Mouse (Mus musculus) heart, adult 2 months (tissue): Measurements from ENCODE around the gene Rora. TPM values are rescaled to one million over a fixed set of nuclear protein-coding genes. Genes with fewer than 3 reads are reported as not detected.

Experiments
- DNase-seq, 2 experiments: peaks; one replicate each; pipeline ENCODE4 v3.0.0; 2021
- H3K27ac ChIP-seq: fragments of 200-600 bp; 2 replicates; pipeline ENCODE4 v1.8.1; 2022
- H3K27me3 ChIP-seq: fragments of 200-500 bp; 2 replicates; pipeline ENCODE4 v1.6.1; 2012; ENCODE audit warnings: mild to moderate bottlenecking, low read length, inconsistent platforms, mixed read lengths; ENCODE audit not compliant: control insufficient read depth, insufficient read depth
- H3K36me3 ChIP-seq: fragments of 200-500 bp; 2 replicates; pipeline ENCODE4 v1.6.1; 2012; ENCODE audit warnings: low read length, inconsistent platforms; ENCODE audit not compliant: control insufficient read depth, insufficient read depth
- H3K4me1 ChIP-seq: fragments of 200-500 bp; 2 replicates; pipeline ENCODE4 v1.6.1; 2011; ENCODE audit warnings: low read length; ENCODE audit not compliant: control insufficient read depth, insufficient read depth
- H3K4me3 ChIP-seq: fragments of 200-600 bp; 2 replicates; pipeline ENCODE4 v1.8.1; 2022
- H3K79me2 ChIP-seq: fragments of 200-500 bp; replicated peaks from 2 replicates; pipeline ENCODE4 v1.6.1; 2012; ENCODE audit warnings: mild to moderate bottlenecking, inconsistent platforms, low read length, moderate library complexity, mixed read lengths; ENCODE audit not compliant: control insufficient read depth, insufficient read depth
- H3K9ac ChIP-seq: fragments of 200-500 bp; 2 replicates; pipeline ENCODE4 v1.6.1; 2012; ENCODE audit warnings: low read depth, mild to moderate bottlenecking, control low read depth, inconsistent platforms, low read length, mixed read lengths
- CTCF ChIP-seq: fragments of 200-600 bp; IDR thresholded peaks from 2 replicates; pipeline ENCODE4 v1.8.1; 2022; ENCODE audit warnings: antibody characterized with exemption, mild to moderate bottlenecking, moderate library complexity
- EP300 ChIP-seq: fragments of 200-500 bp; IDR thresholded peaks from 2 replicates; pipeline ENCODE4 v1.6.1; 2011; ENCODE audit warnings: low read depth, low read length, control low read depth; ENCODE audit not compliant: insufficient read depth
- POLR2A ChIP-seq: fragments of 200-500 bp; IDR thresholded peaks from 2 replicates; pipeline ENCODE4 v1.6.1; 2011; ENCODE audit warnings: mild to moderate bottlenecking, low read depth, low read length, control low read depth; ENCODE audit not compliant: insufficient read depth
- WGBS: fragments of 180-500 bp; shearing (Covaris S2); methylation state at CpG from one replicate; pipeline ENCODE4 v1.1.7; 2018; 5-methylcytosine and 5-hydroxymethylcytosine counted together
- intact Hi-C: fragments of 180-260 bp; cut with DNase I; formaldehyde crosslinking; loops from one replicate; pipeline ENCODE4 v1.15.1; 2025
- polyA plus RNA-seq: library from polyadenylated mRNA; depleted of rRNA; stranded (reverse); fragments of >200 nt; gene quantifications from 2 replicates; pipeline ENCODE4 v1.2.3, GENCODE M21; 2012
- total RNA-seq, 2 experiments: library from RNA; stranded (reverse); gene quantifications; 2 replicates each; pipeline ENCODE4 v1.2.3; 2021

Rora gene
- total and polyA plus RNA-seq, 3 experiments: 6.7 to 28.9 (median 21.6) TPM

DNA sequence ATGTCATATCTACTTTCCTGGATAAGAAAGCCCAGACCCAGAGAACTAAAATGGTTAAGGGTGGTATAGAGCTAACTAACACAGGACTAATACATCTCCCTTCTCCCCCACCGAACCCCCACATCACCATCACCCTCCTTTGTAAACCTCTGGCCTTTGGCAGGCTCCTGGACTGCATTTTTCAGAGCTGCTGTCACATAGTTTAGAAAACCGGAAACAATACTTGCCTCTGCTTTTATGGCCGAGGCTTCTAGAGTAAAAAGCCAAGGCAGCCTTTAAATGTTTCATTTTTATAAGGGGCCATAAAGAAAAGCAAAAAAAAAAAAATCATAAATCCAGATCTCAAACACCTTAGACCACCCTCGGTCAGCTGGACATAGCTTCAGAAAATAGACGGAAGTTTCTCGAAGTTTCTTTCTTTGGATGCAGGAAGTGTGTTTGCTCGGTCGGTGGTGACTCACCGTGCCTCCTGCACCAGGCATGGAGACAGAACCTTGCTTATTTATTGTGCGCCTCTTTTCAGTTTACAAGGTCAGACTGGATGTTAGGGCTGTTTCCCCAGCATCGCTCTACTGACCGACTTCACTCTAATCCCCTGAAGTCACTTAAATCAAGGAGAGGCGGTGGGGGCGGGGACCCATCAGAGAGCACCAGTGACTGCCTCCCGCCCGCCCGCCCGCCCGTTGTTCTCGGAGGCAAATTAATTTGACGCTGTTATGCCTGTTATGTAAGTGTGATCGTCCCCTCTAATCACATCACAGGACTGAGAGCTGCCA is 471.6 kb downstream of the Rora start:
- no peaks in the 10 kb centered on the region for H3K27me3 ChIP-seq
- H3K79me2 ChIP-seq: no peaks in the 10 kb centered on the region
- TF ChIP-seq POLR2A (peak; percentile 55; the same call in 1 of the 2 replicates), EP300 (0 out of 2 replicates have a peak, but pooled peaks have one; percentile 38), CTCF (no peak)
- peak overlapping the region; percentile 91 for H3K27ac ChIP-seq
- peaks cover 13% of the 10 kb centered on the region for H3K4me1 ChIP-seq
- DNase-seq: peak; percentile 75 to 79
- H3K9ac ChIP-seq: peak overlapping the region; percentile 62
- WGBS: 2% methylated on average over 22 of the region's 22 CpGs
- H3K36me3 ChIP-seq: peaks cover 3% of the 10 kb centered on the region
- peak overlapping the region; percentile 46 for H3K4me3 ChIP-seq
- intact Hi-C loops: loop anchor here (5.0 kb wide), 1 partner anchor 167 kb away; no protein-coding TSS in a partner anchor

DNA sequence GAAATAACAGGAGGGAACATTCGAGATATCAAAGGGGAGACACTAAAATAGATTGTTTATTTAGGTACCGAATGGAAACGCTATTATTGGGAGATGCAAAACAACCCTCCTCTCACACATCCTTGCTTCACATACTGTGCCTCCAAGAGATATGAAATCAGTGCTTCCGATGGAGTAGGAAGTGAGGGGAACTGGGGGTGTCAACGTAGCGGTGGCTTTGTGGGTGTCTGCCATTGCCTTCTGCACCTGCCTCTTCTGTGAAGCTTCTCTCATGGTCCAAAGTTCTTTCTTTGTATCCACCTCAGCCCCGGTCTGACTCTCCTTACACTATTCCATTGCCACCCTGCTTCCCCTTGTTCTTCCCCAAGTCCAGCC is 472.2 kb downstream of the Rora start:
- WGBS: 10% methylated on average over 7 of the region's 7 CpGs
- H3K79me2 ChIP-seq: no peaks in the 10 kb centered on the region
- H3K4me1 ChIP-seq: peaks cover 13% of the 10 kb centered on the region
- peak overlapping the region; percentile 40 for H3K9ac ChIP-seq
- H3K4me3 ChIP-seq: peak overlapping the region; percentile 46
- DNase-seq: peak in 1 of 2 experiments; percentile 47
- peak overlapping the region; percentile 91 for H3K27ac ChIP-seq
- intact Hi-C loops: loop anchor here (5.0 kb wide), 1 partner anchor 167 kb away; no protein-coding TSS in a partner anchor
- H3K36me3 ChIP-seq: peaks cover 3% of the 10 kb centered on the region
- H3K27me3 ChIP-seq: no peaks in the 10 kb centered on the region
- TF ChIP-seq CTCF (no peak), POLR2A (no peak), EP300 (0 out of 2 replicates have a peak, but pooled peaks have one; percentile 49)

DNA sequence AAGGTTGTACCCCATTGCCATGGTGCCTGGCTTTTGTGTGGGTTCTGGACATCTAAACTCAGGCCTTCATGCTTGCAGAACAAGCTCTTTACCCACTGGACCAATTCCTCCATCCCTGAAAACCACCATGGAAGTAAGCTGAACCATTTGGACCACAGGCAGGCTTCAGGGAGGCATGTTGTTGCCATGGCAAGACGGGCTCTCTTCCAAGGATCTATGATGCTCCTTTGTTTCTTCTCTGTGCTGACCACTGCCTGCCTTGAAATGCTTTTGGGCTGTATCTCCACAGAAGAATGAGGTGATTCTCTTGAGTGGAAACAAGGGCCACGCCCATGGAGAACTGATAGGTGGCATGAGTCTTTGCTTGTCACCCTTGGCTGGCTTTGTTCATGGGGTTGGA is 473.0 kb downstream of the Rora start:
- H3K36me3 ChIP-seq: peaks cover 3% of the 10 kb centered on the region
- TF ChIP-seq CTCF (no peak), EP300 (no peak), POLR2A (no peak)
- no peak for DNase-seq
- no peaks in the 10 kb centered on the region for H3K27me3 ChIP-seq
- no peaks in the 10 kb centered on the region for H3K79me2 ChIP-seq
- H3K4me3 ChIP-seq: no peak overlapping the region
- no peak overlapping the region for H3K9ac ChIP-seq
- 98% methylated on average over 2 of the region's 2 CpGs for WGBS
- H3K27ac ChIP-seq: 0 out of 2 replicates have a peak overlapping the region, but pooled peaks have one; percentile 26
- intact Hi-C loops: loop anchor here (5.0 kb wide), 1 partner anchor 166 kb away; no protein-coding TSS in a partner anchor
- peaks cover 11% of the 10 kb centered on the region for H3K4me1 ChIP-seq

DNA sequence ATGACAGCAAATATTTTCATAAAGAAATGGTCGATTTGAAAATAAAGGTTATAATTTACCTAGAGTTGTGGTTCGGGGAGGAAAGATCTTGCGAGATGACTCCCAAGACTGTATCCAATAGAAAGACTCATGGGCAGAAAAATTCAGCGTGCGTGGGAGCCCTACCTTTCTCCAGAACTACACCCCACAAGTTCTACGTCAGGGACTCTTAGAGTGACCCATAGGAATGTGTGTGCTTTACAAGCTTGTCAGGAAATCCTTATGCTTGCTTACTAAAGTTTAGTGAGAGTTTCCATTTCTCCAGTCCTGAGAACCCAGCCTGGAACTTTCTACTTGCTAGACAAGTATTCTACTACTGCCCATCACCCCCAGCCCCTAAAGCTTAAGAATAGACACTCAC is 474.7 kb downstream of the Rora start:
- no peak for TF ChIP-seq CTCF
- no peak for TF ChIP-seq POLR2A
- no peak for TF ChIP-seq EP300

DNA sequence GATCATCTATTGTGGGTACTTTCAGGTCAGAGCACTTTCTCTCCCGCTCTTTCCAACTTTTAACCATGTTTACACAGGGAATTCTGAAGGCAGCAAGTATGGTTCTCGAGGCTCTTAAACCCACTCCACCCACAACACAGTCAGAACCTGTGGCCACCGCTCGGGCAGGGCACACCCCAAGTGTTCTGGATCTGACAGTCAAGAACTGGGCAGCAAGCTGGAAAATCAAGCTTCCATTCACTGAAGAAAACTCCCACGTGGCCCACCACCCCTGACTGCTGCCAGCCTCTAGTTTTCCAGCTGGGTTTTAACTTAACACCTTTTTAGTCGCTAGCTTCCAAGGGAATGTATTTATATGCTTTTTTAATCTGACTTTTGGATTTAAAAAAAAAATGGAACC is 479.4 kb downstream of the Rora start:
- intact Hi-C loops: no loop called here
- H3K9ac ChIP-seq: no peak overlapping the region
- H3K27me3 ChIP-seq: no peaks in the 10 kb centered on the region
- H3K27ac ChIP-seq: no peak overlapping the region
- H3K4me3 ChIP-seq: no peak overlapping the region
- no peaks in the 10 kb centered on the region for H3K36me3 ChIP-seq
- H3K4me1 ChIP-seq: peaks cover 3% of the 10 kb centered on the region
- TF ChIP-seq EP300 (no peak), CTCF (no peak), POLR2A (no peak)
- WGBS: 63% methylated on average over 6 of the region's 6 CpGs
- no peak for DNase-seq
- no peaks in the 10 kb centered on the region for H3K79me2 ChIP-seq

More for the DNA sequence above, 474.7 kb downstream of the Rora start:
- DNase-seq: no peak
- peaks cover 3% of the 10 kb centered on the region for H3K36me3 ChIP-seq
- no peaks in the 10 kb centered on the region for H3K79me2 ChIP-seq
- no peak overlapping the region for H3K9ac ChIP-seq
- no peaks in the 10 kb centered on the region for H3K27me3 ChIP-seq
- WGBS: 89% methylated on average over 6 of the region's 6 CpGs
- no peak overlapping the region for H3K4me3 ChIP-seq
- H3K4me1 ChIP-seq: peaks cover 11% of the 10 kb centered on the region
- H3K27ac ChIP-seq: no peak overlapping the region
- intact Hi-C loops: loop anchor here (5.0 kb wide), 1 partner anchor 164 kb away; no protein-coding TSS in a partner anchor

DNA sequence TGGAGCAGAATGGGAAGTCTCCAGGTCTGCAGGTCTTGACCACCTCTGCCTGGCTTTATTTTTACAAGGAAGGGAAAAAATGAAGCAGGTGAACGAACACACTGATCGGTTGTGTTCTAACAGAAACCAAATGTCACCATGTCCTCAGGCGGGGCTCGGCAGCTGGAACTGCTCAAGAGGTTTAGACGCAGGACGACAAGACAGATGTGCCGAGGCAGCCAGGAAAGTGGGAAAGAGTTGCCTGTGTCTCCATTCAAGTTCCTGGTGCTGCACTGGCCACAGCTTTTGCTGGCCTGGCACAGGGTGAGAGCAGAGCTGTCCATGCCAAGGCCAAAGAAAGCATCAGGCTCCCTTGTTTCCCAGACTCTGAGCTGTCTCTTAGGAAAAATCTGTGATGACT is 480.1 kb downstream of the Rora start:
- Histone ChIP-seq H3K27me3 (no peaks in the 10 kb centered on the region), H3K36me3 (no peaks in the 10 kb centered on the region), H3K79me2 (no peaks in the 10 kb centered on the region), H3K9ac (no peak overlapping the region), H3K4me1 (peaks cover 3% of the 10 kb centered on the region), H3K27ac (peak overlapping the region; percentile 8), H3K4me3 (no peak overlapping the region)
- TF ChIP-seq CTCF (no peak), POLR2A (no peak), EP300 (0 out of 2 replicates have a peak, but pooled peaks have one; percentile 20)
- intact Hi-C loops: no loop called here
- WGBS: 52% methylated on average over 7 of the region's 7 CpGs
- peak; percentile 53 to 56 for DNase-seq
